Mouse (Mus musculus): ENCODE results near the gene Dclk1. TPM values are rescaled to one million over a fixed set of nuclear protein-coding genes. Genes with fewer than 3 reads are reported as not detected.
A peak's percentile ranks its signal among the peaks of the same experiment; 100 is the strongest.

Gene Dclk1
- total RNA-seq, 2 experiments from 2014 or later: 13.8 to 14.0 TPM

DNA sequence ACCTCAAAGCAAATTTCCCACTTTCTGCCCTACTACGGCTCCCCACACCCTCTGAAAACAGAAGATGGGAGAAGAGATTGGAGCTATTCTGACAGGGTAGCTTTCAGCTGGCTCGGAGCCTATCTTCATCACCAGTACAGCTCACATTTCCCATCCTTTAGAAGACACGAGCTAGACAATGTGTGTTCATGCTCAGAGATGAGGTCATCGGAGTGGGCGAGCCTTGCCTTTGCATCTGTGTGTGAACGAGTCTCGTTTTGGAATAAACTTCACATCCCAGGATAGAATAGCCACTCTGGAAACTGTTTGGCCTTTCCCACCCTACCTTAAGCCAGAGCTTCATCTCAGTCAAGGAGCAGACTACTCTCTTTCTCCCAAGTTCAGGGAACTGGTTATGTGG lies 95.5 kb downstream of the Dclk1 start:
- DNase-seq: no peak

DNA sequence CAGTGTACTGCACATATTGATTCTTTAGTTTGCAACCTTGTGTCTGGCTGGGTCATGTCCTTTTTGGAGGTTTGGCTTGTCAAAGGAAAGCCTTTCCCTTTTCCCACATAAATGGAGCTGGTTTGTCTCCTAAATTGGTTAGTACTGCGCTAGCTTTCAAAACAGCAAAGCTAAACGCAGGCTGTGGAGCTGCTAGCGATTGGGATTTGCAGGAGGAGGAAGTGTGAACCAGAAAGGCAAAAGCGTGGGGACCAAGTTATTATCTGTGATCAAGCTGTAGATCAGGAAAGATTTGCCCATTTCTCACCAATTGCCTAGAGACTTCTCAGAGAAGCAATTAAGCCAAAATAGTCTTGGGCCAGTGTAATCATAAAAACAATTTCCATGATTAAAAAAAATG lies 100.3 kb downstream of the Dclk1 start:
- no peak for DNase-seq

DNA sequence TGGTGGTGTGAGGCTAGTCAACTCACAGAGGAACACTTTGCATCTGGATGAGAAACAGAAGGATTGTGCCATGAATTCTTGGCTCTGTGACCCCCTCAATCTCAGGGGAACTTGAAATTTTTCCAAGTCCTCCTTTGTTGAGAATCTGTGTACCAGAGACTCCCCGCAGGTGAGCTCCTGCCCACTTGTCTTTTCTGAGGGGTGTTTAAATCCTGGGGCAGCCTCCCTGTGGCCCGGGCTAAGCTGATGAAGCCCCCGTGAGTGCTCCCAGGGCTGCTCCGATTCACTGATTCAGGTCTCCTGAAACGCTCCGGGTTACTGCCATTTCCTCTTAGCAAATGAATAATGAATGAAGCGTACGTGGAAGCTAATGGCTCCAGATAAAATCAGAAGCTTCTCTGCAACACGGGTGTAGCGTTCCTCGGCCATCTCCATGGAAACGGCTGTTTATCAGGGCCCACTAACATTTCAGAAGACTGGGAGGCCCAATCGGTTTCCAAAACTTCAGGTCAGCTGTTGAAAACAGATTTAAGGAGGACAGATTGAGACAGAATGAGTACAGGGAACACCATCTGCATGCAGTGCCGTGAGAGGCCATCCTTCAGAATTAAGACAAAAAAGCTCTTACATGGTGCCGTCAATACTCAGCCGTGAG lies 105.3 kb downstream of the Dclk1 start:
- no peak for DNase-seq

DNA sequence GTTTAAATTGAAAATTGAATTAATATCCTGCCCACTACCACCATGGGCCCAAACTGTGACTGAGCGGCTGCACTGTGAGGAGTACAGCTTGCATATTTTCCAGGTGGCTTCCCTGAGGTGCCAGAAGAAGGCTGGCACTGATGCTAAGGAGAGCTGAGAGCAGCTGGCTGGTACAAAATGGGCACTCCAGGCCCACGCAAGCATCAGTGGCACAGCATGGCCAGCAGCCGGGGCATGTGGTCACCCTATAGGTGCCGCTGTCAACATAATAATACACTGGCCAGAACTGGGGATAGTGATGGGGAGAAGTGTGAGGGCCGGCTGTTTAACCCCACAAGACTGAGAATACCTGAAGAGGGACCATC lies 105.8 kb downstream of the Dclk1 start:
- DNase-seq: no peak

DNA sequence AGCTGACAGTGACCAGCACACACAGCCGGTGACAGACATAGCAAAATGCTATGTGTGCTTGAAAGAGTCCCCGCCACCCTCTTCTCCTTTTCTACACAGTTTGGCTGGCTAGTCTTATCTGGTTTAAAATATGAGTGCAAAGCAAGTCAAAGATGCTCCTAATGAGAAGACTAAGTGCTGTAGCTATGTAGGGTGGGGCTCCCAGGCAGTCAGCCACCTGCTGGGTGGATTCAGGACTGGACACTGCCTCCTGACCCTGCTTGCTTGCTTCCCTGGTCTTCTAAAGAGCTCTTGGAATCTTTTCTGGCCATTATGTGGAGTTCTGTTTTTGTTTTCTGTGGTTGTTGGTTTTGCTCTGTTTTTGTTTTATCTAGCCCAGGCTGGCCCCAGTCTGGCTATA lies 108.0 kb downstream of the Dclk1 start:
- DNase-seq: no peak

DNA sequence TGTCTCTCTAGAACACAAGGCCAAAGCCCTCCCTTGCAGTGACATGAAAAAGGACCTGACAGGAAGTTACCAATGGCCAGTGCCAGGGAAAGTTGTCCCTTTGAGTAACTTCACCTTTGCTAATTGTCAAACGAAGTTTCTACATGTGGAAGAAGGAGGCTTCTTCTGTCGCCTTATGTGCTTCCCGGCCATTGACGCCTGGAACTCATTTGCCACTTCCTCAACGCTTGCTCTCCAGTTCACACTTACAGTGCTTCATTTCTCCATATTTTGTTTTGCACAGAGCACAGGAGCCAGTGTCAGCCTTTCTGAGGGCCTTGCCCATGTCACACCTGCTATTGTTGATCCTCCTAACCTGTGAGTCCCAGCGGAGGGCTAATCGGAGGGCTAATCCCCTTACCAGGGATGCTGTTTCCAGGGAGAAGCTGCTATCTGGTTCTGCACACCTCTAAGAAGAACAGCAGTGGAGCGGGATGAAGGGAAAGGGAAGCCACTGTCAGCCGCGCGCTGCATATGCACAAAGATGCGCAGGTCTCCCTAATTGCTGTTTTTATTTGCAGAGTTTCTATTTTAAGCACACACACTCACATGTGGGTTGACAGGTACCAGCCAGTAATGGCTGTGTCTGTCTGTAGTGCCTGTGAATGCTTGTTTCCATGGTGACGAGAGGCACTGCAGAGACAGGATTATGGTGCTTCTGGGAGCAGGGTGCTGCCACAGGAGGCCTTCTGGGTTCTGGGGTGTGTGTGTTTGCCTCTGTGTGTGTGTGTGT lies 109.3 kb downstream of the Dclk1 start:
- peak; percentile 3 for DNase-seq

DNA sequence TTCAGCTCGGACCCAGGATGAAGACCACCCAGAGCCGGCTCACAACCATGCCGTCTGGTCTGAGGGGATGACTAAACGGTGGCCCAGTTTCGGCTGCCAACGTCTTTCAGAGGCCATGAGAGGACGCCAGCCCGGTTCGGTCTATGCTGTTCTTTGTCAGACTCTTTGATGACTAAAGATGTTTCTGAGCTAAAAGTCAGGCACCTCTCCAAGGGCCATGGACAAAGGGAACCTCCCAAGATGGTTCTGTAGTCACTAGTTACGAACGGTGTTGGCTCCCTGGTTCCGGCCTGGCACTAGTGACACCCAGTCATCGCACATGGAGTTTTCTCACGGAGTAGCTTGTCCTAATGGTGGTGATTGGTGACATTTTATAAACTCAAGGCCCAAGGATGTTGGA lies 110.4 kb downstream of the Dclk1 start:
- no peak for DNase-seq

DNA sequence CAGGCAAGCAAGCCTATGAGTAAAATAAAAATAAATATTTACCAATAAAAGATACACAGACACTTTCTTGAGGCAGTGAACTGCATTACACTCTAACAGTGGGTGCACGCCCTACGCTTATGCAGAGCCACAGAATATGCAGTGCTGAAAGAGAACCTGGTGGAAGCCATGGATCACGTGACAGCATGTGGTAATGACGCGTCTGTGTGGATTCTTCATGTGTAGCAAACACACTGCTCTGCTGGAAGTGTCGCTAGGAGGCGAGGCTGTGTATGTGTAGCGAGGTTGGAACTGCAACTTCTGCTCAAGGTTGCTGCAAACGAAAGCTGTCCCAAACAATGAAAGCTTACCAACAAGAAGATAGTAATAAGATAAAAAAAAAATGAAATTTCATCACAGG lies 111.0 kb downstream of the Dclk1 start:
- DNase-seq: no peak

DNA sequence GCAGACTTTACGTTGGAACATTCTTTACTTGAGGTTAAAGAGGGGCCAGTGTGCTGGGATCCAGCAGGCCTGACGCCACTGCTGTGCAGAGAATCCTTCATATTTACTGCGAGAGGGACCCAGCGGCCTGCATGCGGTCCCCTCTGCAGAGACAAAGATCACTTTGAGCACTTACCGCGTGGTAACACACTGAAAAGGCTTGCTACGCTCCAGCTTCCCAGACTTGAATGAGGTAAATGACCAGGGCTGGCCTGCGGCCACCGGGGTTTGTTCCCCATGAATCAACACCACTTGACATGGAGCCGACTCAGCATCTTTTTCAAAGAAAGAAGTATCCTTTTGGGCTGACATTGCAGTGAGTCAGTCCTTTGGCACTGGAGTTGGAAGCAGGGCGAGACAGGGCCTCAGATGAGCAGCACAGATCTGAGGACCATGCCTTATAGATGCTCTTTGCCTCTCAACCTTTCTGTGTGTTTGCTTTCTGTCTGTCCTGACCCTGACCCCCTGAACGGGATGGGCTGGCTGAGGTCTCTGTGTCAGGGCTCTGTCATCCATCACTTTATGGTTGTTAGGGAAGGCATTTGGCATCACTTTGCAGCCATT lies 111.8 kb downstream of the Dclk1 start:
- peak; percentile 17 for DNase-seq

DNA sequence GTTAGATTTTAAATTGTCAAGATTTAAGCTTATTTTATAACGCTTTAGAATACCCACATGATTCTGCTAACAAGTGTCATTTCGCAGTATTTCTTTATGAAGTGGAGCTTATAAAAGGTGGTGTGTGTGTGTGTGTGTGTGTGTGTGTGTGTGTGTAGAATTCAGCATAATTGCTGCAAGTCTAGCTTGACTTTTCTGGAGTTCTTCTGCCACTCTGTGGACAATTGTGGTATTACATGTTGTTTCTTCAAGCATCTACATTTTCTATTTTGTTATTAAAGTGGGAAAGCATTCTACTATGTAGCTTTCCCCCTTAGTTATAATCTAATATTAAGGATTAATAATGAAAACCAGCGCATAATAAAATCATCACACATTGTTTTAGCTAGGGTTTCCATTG lies 112.6 kb downstream of the Dclk1 start:
- peak; percentile 56 for DNase-seq

DNA sequence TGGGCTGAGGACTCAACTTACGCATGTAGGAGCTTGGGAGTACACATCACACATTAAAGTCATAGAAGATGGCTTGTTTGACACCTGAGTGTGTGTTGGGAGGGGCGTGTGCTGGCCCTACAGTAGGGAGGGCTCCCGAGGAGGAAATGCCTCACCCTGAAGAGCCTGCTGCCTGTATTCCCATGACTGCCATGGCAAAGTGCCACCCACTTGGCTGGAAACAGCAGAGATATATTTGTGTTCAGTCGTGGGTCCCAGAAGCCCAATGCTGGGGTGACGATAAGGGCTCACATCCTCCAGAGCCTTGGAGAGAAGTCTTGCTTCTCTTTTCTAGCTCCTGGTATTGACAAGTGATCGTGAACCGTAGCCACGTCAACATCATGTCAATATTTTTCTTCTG lies 116.3 kb downstream of the Dclk1 start:
- DNase-seq: peak; percentile 48

DNA sequence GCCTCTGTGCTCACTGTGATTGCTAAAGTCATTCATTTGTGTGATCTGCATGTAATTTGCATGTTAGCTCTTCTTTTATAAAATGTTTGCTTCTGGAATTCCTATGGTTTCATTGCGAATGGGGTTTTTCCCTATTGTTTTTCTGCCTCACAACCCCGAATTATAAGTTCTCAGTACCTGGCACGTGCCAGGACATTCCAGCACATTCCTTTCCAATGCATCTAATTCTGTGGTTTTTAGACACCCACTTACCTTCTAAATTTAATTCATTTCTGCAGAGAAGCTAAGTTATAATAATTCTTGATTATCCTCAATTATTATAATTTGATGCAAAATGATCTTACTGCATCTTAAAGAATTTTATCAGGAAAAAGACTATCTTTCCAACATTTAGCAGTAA lies 118.7 kb downstream of the Dclk1 start:
- no peak for DNase-seq

DNA sequence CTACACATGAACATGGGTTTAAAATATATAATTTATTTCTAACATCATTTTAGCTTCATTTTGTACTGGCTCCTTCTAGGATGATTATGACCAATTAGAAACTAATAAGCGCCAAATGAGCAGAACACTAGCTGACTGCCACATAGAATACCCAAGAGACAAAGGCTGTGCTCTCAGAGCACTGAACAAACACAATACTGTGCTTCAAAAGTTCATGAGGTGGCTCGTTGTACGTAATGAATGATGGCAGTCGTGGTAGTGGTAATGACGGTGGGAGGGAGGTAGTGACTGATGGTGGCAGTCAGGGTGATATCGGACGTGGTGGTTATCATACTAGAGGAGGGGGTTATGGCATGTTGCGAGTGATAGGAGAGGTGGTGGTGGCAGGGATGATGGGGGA lies 125.0 kb downstream of the Dclk1 start:
- DNase-seq: no peak

DNA sequence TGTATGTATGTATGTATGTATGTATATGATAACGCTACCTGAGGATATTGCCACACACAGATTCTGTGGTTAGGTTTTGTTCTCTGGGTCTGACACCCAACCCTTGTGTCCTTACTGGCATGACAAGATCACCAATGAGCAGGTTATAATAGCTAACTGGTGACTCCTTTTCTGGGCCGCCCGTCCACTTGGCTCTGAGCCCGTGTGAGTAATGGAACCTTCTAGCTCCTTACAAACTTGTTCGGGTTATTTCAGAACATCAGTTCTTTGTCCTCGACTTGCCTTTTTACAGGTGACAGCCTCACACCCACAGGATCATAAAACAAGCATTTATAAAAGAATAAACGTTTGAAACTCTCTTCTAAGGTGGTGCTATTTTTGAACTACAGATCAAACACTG lies 127.0 kb downstream of the Dclk1 start:
- DNase-seq: no peak

DNA sequence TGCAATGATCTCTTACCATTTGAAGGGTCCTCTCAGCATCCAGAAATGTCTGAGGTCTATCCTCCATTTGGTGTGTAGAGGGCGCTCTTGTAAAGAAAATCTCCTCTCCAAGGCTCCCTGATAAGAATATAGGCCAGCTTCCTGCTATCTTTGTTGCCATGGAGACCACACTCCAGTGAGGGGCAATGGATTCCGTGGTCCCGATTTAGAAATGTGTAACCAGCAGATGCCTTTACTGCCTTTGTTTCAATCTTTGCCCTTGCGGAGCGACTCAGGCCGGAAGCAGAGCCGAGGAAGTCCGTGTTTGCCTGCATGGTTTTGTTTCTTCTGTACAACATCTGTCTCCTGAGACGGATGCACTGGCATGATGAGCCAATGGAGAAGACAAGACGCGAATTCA lies 131.5 kb downstream of the Dclk1 start:
- DNase-seq: peak; percentile 51

DNA sequence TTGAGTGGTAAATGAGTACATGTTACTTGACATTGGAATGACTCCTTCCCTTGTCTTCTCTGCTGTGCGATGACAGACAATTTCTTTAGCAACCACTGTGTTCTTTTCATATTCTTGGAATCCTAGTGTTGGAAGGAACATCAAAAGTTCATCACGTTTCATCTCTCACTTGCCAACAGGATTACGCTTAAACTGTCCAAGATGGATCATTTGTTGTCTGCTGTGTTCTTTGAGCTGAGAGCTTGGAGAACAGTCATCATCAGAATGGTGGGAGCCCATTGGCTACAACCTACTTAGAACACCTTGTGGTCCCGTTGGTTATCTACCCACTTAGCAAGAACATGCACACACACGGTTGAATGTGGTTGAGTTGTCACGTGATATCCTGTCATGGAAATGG lies 136.4 kb downstream of the Dclk1 start:
- no peak for DNase-seq

DNA sequence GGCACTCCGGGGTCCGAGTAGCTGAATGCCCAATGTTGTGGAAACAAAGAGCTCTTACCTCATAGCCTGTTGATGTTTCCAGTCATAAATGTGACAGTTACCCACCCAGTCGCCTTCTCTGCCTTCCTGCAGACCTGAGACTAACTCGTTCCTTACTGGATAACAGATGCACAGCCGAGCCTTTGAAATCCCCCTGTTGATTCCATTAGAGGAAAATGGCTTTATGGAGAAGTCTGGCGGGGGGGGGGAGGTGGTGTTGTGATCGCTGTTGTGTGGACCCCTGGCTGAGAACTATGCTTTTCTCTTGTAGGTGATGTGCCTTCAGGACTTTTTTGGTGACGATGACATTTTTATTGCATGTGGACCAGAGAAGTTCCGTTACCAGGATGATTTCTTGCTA lies 138.3 kb downstream of the Dclk1 start:
- DNase-seq: no peak

DNA sequence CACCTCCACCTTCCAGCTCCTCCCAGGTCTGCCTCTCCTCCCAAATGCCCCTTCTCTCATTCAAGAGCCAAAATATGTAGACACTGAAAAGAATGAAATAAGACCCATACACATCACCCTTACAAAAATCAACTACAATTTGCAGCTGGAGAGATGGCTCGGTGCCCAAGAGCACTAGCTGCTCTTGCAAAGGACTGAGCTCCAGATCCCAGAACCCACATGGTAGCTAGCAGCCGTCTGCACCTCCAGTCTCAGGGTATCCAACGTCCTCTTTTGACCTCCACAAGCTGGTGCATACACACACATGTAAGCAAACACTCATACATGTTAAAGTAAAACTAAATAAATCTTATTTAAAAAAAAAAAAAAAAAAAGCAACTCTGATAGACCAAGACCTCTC lies 150.4 kb downstream of the Dclk1 start:
- DNase-seq: peak; percentile 52

DNA sequence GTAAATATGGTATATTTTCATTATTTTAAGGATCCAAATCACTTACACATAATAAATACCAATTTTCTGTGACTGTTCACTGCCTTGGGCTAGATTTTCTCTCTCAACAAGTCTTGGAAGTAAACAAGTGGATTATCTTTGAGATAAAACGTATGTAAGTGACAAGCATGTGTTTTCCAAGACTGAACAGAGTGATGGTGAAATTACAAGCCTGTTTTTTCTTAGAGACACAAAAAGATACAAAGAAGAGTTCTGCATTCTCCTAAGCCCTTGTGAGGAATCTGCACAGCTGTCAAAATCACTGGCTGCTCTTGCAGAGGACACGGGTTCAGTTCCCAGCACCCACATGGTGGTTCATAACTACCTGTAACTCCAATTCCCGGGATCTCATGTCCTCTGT lies 151.4 kb downstream of the Dclk1 start:
- no peak for DNase-seq

DNA sequence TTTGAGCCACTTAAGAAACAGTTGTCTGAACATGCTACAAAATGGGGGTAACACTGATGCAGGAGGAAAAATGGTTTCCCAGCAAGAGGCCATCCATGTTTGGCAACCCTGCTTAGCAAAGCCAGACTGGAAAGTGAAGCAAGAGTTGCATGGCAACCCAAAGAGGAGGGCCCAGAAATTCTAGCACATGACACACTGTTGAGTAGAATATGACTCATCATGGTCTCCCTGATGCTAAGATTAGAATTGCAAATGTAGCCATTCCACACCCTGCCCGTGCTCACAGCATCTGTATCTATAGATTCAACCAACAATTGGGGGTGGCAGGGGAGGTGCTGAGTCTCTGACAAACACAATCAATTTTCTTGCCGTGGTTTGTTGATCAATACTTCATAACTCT lies 154.6 kb downstream of the Dclk1 start:
- no peak for DNase-seq

DNA sequence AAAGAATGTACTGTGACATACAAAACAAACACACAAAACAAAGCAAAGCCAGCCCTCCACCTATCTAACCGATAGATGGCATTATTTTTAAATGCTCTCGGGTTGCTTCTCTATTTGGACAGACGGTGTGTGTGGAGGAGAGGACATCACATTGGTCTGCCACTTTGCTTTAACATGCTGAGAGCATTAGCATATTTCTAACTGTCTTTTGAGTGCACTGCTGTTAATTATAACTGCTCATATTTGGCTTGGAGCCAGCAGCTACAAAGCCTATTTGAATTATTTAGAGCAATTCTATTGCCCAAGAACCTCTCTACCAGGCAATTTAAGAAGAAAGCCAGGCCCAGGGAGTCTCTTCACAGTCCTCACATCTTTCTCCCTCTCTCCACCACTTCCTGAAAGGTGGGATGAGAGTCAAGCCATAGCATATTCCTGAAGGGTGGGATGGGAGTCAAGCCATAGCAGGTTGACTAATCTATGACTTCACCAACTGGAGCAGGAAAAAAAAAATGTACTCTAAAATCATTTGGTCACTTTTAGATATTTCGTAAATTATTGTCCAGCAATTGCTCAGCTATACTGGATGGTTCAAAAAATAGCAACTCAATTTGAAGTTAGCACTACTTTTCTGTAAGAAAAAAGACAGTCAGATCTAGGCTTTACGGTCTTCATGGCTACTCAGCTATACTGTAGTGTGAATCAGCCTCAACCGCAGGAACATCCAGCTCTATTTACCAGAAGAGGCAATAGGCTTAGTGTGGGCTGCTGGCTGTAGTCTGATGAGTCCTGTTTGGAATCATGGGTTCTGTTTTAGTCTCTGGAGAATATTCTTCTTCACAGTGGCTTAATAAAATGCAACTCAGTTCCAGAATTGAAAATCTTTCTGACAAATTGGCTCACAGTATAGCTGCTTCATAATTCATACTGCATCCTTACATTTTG lies 155.9 kb downstream of the Dclk1 start:
- no peak for DNase-seq

DNA sequence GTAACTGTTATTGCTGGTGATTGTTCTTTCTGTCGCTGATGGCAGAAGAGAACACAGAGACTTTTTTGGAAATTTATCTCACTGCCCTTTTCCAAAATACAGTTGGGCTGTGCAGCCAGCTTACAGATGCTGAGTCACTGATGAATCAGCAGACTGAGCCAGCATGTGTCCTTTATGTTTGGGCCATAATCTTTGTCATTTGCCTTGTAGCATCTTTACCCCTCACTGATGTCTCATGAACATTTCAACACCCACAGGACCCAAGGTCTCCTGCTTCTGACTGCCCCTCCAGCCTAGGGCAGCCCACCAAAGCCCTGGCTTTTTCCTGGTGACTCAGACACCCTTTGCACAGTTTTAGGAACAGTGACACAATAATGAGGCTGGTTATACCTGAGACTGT lies 159.1 kb downstream of the Dclk1 start:
- DNase-seq: no peak

DNA sequence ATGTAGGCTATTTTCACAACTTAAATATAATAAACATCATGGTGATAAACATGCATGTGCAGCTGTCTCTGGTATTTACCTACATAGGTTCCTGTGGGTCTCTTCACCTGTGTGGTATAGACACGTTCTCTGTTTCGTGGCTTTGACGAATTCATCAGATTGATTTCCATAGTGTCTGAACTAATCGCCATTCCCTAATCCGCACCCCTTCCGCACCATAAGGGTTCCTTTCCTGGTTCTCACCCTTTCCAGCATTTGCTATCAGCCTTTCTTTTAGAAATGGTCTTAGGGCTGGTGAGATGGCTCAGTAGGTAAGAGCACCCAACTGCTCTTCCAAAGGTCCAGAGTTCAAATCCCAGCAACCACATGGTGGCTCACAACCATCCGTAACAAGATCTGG lies 162.6 kb downstream of the Dclk1 start:
- DNase-seq: no peak

All from heart, postnatal 4 days (tissue).